ENCODE assay signal across 21 mouse cellular contexts in the genomic region with DNA sequence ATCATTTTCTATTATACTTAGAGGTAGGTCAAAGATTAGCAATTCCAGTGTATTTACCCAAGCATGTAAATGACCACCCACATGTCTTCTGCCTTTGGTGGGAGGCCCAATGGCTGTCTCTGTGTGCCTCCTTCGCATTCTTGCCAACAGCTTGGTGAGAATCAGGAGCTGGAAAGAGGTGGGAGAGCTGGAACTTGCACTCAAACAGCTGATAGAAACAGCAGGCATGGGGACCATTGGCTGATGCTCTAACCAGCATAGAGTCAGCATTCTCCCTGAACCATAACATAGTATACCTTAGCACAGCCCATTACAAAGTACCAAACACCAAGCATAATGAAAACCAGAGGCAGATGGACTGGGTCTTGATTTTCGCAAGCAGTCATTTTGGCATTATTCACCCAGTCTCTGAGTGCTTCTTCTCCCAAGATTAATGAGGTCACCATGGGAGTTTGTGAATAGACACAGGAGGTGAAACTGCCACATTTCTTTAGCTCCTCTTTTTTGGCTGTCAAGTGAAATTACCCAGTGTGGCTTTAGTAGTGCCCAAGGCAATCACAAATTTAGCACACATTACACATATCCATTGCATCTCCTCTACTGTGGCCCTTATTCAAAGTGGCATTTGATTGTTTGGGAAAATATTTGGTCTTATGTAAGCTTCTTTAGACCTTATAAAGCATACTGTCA.
DNase-seq lines count a peak whose midpoint lies in the region; ATAC-seq and TF ChIP-seq lines count a peak whose summit lies in the region.
"Had no signal": no experiment of that assay in that cellular context is flagged by ENCODE, and none has a peak within 500 bp of the region (broad histone marks: within the 10 kb centered on the region; RNA-seq: fewer than 3 reads in every experiment).

No protein-coding gene starts in this region.

- H3K4me2 ChIP-seq in midbrain, embryonic 12.5 days (replicated peaks) = no peak overlapping the region
- no peak overlapping the region for H3K4me2 ChIP-seq in midbrain, embryonic 13.5 days (replicated peaks)
- no peak overlapping the region for H3K4me2 ChIP-seq in intestine, embryonic 15.5 days (replicated peaks)
- H3K4me2 ChIP-seq: forebrain, embryonic 13.5 days; liver, embryonic 11.5 days had no signal

- H3K9ac ChIP-seq in midbrain, embryonic 12.5 days (replicated peaks) = no peak overlapping the region
- no peak overlapping the region for H3K9ac ChIP-seq in midbrain, embryonic 13.5 days (replicated peaks)
- H3K9ac ChIP-seq in intestine, embryonic 15.5 days = no peak overlapping the region
- H3K9ac ChIP-seq: forebrain, embryonic 13.5 days had no signal

- WGBS in midbrain, embryonic 12.5 days = 76% methylated on average over 2 of the region's 2 CpGs
- WGBS in midbrain, embryonic 13.5 days = 50% methylated on average over 2 of the region's 2 CpGs
- 71% methylated on average over 2 of the region's 2 CpGs for WGBS in intestine, embryonic 15.5 days

- TF ChIP-seq CTCF in brain, embryonic 14.5 days (IDR thresholded peaks at IDR 0.05; ENCODE audit: borderline replicate concordance, extremely low read depth, insufficient read depth, insufficient read length) = no peak

- no peaks in the 10 kb centered on the region for H3K36me3 ChIP-seq in midbrain, embryonic 12.5 days
- no peaks in the 10 kb centered on the region for H3K36me3 ChIP-seq in midbrain, embryonic 13.5 days
- H3K36me3 ChIP-seq in intestine, embryonic 15.5 days = no peaks in the 10 kb centered on the region
- H3K36me3 ChIP-seq: hindbrain, embryonic 10.5 days had no signal

- peak; percentile 60; the same call in 1 of the 2 replicates for ATAC-seq in midbrain, embryonic 12.5 days (ENCODE audit: low FRiP score, low read depth)
- no peak for ATAC-seq in midbrain, embryonic 13.5 days
- no peak for ATAC-seq in intestine, embryonic 15.5 days
- ATAC-seq: forebrain, embryonic 13.5 days had no signal

- TF ChIP-seq POLR2A in brain, embryonic 14.5 days (IDR thresholded peaks at IDR 0.05; ENCODE audit: borderline replicate concordance, extremely low read depth, insufficient read depth, insufficient read length, poor library complexity, severe bottlenecking) = no peak

- H3K27me3 ChIP-seq in midbrain, embryonic 12.5 days = no peaks in the 10 kb centered on the region
- H3K27me3 ChIP-seq in midbrain, embryonic 13.5 days = no peaks in the 10 kb centered on the region
- no peaks in the 10 kb centered on the region for H3K27me3 ChIP-seq in intestine, embryonic 15.5 days (replicated peaks)
- H3K27me3 ChIP-seq: CH12.LX; forebrain, embryonic 13.5 days; megakaryocyte, embryonic 14.5 days had no signal

- no peak overlapping the region for H3K4me3 ChIP-seq in midbrain, embryonic 12.5 days
- H3K4me3 ChIP-seq in midbrain, embryonic 13.5 days (replicated peaks) = no peak overlapping the region
- no peak overlapping the region for H3K4me3 ChIP-seq in intestine, embryonic 15.5 days (replicated peaks)
- H3K4me3 ChIP-seq: forebrain, embryonic 13.5 days; hindbrain, embryonic 10.5 days; left cerebral cortex, adult 2 months; megakaryocyte, embryonic 14.5 days had no signal

- H3K27ac ChIP-seq in midbrain, embryonic 12.5 days (replicated peaks) = no peak overlapping the region
- H3K27ac ChIP-seq in midbrain, embryonic 13.5 days = no peak overlapping the region
- H3K27ac ChIP-seq in intestine, embryonic 15.5 days = no peak overlapping the region
- H3K27ac ChIP-seq: forebrain, embryonic 13.5 days; hindbrain, embryonic 10.5 days; left cerebral cortex, adult 2 months; stomach, postnatal 0 days had no signal

- H3K4me1 ChIP-seq in midbrain, embryonic 12.5 days = no peaks in the 10 kb centered on the region
- no peaks in the 10 kb centered on the region for H3K4me1 ChIP-seq in midbrain, embryonic 13.5 days (replicated peaks)
- H3K4me1 ChIP-seq in intestine, embryonic 15.5 days (replicated peaks) = no peaks in the 10 kb centered on the region
- H3K4me1 ChIP-seq: forebrain, embryonic 13.5 days; hindbrain, embryonic 10.5 days; megakaryocyte, embryonic 14.5 days had no signal

- no peaks in the 10 kb centered on the region for H3K9me3 ChIP-seq in midbrain, embryonic 12.5 days
- no peaks in the 10 kb centered on the region for H3K9me3 ChIP-seq in midbrain, embryonic 13.5 days
- H3K9me3 ChIP-seq in intestine, embryonic 15.5 days = no peaks in the 10 kb centered on the region
- H3K9me3 ChIP-seq: forebrain, embryonic 13.5 days; hindbrain, embryonic 10.5 days; megakaryocyte, embryonic 14.5 days had no signal

- DNase-seq in embryo, embryonic 9.5 days (ENCODE audit: extremely low spot score) = peak; percentile 0
- no peak for DNase-seq in embryo, embryonic 10.5 days (ENCODE audit: low spot score)
- DNase-seq in brain, embryonic 14.5 days (ENCODE audit: low read depth) = peak; percentile 26
- DNase-seq in cerebellum, postnatal 25 days = peak; percentile 8 to 19
- no peak for DNase-seq in gastrocnemius, postnatal 25 days
- DNase-seq: adrenal gland, postnatal 36 days; kidney, adult 9 months; kidney, postnatal 36 days; lung, adult 2 months; right cerebral cortex, adult 18-20 months; thymus, postnatal 14 days had no signal

Comparison
In these comparisons a context has a peak if more than half of its experiments do, and no peak if none do; other contexts are left out.
1. DNase-seq: peak in embryo, embryonic 9.5 days (single experiment), brain, embryonic 14.5 days (single experiment) and cerebellum, postnatal 25 days (2 of 2); none in embryo, embryonic 10.5 days (single experiment) and gastrocnemius, postnatal 25 days (single experiment).